Mouse (Mus musculus): Measurements from ENCODE around the gene Guca2a. TPM values are rescaled to one million over a fixed set of nuclear protein-coding genes. Genes with fewer than 3 reads are reported as not detected.
"Not testable (repeated sequence)": the region's sequence is repeated elsewhere in the genome, so short reads cannot be mapped to it uniquely, and the experiment has no call there.

Gene Guca2a
- not detected for total RNA-seq (2021)

- intact Hi-C loops (cut with DNase I), result loop anchor here (10.0 kb wide), 1 partner anchor 467 kb away; no protein-coding TSS in a partner anchor
Measured at GRCm38 (mm10) chr4:119637176-119637845, at the start of gene Guca2a. Gene Guca2a (plus strand): TSS chr4:119637704.

DNA sequence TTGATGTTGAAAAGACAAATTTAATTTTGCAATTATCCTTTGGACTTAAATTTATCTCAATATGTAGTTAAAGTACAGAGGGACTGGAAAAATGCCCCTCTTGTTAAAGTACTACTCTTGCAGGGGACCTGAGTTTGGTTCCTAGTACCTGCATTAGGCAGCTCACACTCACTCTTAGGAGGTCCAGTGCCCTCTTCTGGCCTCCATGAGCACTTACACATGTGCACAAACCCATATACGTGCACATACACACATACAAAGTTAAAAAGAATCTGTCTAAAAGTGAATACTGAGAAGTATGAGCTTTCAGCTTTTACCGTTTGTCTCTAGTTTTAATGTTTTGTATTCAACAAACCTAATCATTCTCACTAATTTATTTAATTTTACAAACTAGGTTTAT is 49.5 kb upstream of the Guca2a start:
- intact Hi-C loops (cut with DNase I), result no loop called here
- no peak for DNase-seq (ENCODE audit: low spot score)

More at GRCm38 (mm10) chr4:119637176-119637845, at the start of gene Guca2a:
- DNase-seq (ENCODE audit: low spot score), result no peak

GRCm38 (mm10) chr4:119589423-119589822 is 48.1 kb upstream of the Guca2a start:
- no peak for DNase-seq (ENCODE audit: low spot score)
- intact Hi-C loops (cut with DNase I), result no loop called here

GRCm38 (mm10) chr4:119590027-119590426 is 47.5 kb upstream of the Guca2a start:
- no peak for DNase-seq (ENCODE audit: low spot score)
- intact Hi-C loops (cut with DNase I), result no loop called here

DNA sequence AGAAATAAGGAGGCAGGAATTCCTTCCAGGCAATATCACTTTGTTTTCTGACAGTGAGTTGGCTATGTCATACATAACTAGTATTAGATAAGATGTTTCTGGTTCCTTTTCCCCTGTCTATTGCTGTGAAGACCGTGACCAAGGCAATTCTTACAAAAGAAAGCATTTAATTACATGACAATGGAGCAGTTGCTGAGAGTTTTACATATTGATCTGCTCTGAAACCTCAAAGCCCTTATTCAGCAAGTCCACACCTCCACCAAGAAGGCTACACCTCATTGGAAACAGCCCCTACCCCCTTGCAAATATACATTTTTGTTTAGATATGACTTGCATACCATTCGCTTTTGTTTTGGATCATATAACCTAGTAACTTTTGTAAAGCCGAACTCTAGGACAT is 45.0 kb upstream of the Guca2a start:
- intact Hi-C loops (cut with DNase I), result no loop called here
- DNase-seq (ENCODE audit: low spot score), result no peak

GRCm38 (mm10) chr4:119594331-119594730 is 43.2 kb upstream of the Guca2a start:
- intact Hi-C loops (cut with DNase I), result no loop called here
- DNase-seq (ENCODE audit: low spot score), result no peak

GRCm38 (mm10) chr4:119599605-119600004 is 37.9 kb upstream of the Guca2a start:
- intact Hi-C loops (cut with DNase I), result no loop called here
- DNase-seq (ENCODE audit: low spot score), result no peak

- intact Hi-C loops (cut with DNase I), result no loop called here
- DNase-seq (ENCODE audit: low spot score), result no peak
Measured at GRCm38 (mm10) chr4:119609488-119609887, 28.0 kb upstream of the Guca2a start.

DNA sequence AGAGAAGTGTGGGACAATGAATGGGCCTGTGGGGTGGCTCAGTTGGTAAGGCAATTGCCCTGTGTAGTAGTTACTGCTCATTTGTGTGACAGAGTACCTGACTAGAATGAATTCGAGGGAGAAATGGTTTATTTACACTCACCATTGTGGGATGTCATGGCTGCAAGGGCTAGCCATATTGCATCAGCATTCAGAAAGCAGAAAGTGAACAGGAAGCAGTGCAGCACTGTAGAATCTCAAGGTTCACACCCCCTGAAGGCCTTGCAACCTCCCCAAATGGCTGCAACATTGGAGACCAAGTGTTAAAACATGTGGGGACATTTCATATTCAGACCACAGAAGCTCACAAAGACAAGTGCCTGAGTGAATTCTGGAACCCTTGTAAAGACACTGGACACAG is 23.4 kb upstream of the Guca2a start:
- intact Hi-C loops (cut with DNase I), result no loop called here
- DNase-seq (ENCODE audit: low spot score), result no peak

- intact Hi-C loops (cut with DNase I), result no loop called here
Measured at GRCm38 (mm10) chr4:119614724-119615123, 22.8 kb upstream of the Guca2a start.

GRCm38 (mm10) chr4:119626081-119626645 is 11.3 kb upstream of the Guca2a start:
- intact Hi-C loops (cut with DNase I), result loop anchor here (10.0 kb wide), 2 partner anchors 91 to 381 kb away; partner anchors contain the start of genes Foxj3 and Frg2f1
- no peak for DNase-seq (ENCODE audit: low spot score)

More at GRCm38 (mm10) chr4:119614724-119615123, 22.8 kb upstream of the Guca2a start:
- no peak for DNase-seq (ENCODE audit: low spot score)

DNA sequence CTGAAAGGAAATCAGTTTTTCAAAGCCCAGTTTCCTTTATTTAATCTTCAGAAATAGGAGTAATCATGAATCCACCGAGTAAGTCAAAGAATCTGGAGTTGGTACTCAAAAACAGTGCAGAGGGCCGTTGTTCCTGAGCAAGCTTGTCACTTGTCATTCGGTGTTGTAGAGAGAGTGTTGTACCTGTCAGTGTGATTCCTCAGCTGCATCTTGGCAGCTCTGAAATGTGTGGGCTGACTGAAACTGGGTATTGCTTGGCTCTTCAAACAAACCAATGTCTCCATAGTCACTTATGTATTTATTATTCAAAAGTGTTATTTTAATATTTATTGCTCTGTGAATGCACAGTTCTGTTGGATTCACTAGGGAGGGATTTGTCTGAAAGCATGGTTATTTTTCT is 10.6 kb upstream of the Guca2a start:
- DNase-seq (ENCODE audit: low spot score), result no peak
- intact Hi-C loops (cut with DNase I), result loop anchor here (10.0 kb wide), 2 partner anchors 92 to 382 kb away; partner anchors contain the start of genes Foxj3 and Frg2f1

GRCm38 (mm10) chr4:119627317-119627716 is 10.2 kb upstream of the Guca2a start:
- DNase-seq (ENCODE audit: low spot score), result no peak
- intact Hi-C loops (cut with DNase I), result loop anchor here (10.0 kb wide), 2 partner anchors 93 to 383 kb away; partner anchors contain the start of genes Foxj3 and Frg2f1

- DNase-seq (ENCODE audit: low spot score), result not testable (repeated sequence)
- intact Hi-C loops (cut with DNase I), result loop anchor here (10.0 kb wide), 2 partner anchors 94 to 384 kb away; partner anchors contain the start of genes Foxj3 and Frg2f1
Measured at GRCm38 (mm10) chr4:119628363-119628762, 9.1 kb upstream of the Guca2a start.

GRCm38 (mm10) chr4:119631115-119631919 is 6.2 kb upstream of the Guca2a start:
- DNase-seq (ENCODE audit: low spot score), result no peak
- intact Hi-C loops (cut with DNase I), result loop anchor here (2.0 to 10.0 kb wide), 4 partner anchors 35 to 496 kb away; no protein-coding TSS in a partner anchor

GRCm38 (mm10) chr4:119632721-119633120 is 4.8 kb upstream of the Guca2a start:
- DNase-seq (ENCODE audit: low spot score), result no peak
- intact Hi-C loops (cut with DNase I), result loop anchor here (5.0 to 10.0 kb wide), 3 partner anchors 175 to 495 kb away; no protein-coding TSS in a partner anchor

DNA sequence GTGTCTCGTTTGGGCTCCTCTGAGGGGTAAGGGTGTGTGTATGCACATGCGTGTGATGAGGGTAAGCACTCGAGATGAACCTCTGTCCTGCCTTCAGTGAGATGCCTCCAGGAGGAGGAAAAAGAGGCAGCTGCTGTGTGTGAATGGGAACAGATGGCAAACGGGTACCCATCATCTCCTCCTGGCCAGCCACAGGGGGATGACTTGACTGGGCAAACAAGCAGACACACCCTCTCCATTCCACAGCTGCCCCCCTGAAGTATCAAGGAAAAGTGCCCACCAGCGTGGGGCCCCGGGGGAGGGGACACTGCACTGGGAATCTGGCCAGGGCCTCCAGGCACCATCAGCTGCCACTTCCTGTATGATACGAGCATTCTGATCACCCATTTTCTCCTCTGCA is 4.2 kb upstream of the Guca2a start:
- intact Hi-C loops (cut with DNase I), result loop anchor here (5.0 to 10.0 kb wide), 3 partner anchors 174 to 494 kb away; no protein-coding TSS in a partner anchor
- no peak for DNase-seq (ENCODE audit: low spot score)

DNA sequence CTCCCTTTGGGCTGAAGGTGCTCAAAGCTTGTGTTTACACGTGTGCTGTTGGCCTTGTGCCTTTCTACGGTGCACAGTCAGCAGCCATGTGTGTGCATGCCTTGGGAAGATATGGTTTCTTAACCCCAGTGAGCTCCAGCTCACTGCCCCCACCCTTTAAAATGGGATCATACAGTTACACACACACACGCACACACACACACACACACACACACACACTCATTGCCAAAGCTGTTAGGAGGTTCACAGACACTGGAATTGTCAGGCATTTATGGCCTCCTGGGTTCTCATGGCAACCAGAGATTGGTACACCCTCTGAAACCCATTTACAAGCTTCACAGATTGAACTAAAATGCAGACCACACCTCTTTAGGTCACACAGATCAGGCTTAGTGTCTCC is 3.6 kb upstream of the Guca2a start:
- DNase-seq (ENCODE audit: low spot score), result no peak
- intact Hi-C loops (cut with DNase I), result loop anchor here (5.0 to 10.0 kb wide), 3 partner anchors 173 to 493 kb away; no protein-coding TSS in a partner anchor

- intact Hi-C loops (cut with DNase I), result loop anchor here (5.0 to 10.0 kb wide), 3 partner anchors 172 to 492 kb away; no protein-coding TSS in a partner anchor
- no peak for DNase-seq (ENCODE audit: low spot score)
Measured at GRCm38 (mm10) chr4:119634908-119635660, 2.4 kb upstream of the Guca2a start.
